Mouse (Mus musculus) fat pad, adult 2 months (tissue): ENCODE measurements around the gene Phex.

Experiments used
- DNase-seq: peaks from one replicate; pipeline ENCODE4 v3.0.0-alpha.2; 2011; ENCODE audit warnings: low read depth, low spot score; ENCODE audit errors: extremely low read depth

The Phex gene

DNA sequence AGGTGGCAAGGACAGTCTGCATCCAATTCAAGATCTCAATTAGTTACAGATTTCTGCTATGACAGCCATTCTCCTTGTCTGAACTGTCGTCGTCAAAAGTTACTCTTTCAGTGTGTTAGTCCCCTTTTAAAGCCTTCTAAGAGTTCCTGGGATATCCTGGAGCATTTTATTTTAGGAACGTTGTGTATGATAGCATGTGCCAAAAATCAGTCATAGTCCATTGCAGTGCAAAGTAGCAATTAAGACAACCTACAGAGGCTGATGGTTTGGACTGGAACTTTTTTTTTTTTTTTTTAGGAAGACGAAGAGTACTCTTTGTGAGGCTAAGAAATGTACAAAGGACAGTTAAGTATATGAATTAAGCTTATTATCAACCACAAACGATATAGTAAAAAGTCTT is at the start of gene Phex:
TSS of gene Phex (minus strand) at position 101 of the 400 bp plus-strand sequence.
- no peak for DNase-seq

DNA sequence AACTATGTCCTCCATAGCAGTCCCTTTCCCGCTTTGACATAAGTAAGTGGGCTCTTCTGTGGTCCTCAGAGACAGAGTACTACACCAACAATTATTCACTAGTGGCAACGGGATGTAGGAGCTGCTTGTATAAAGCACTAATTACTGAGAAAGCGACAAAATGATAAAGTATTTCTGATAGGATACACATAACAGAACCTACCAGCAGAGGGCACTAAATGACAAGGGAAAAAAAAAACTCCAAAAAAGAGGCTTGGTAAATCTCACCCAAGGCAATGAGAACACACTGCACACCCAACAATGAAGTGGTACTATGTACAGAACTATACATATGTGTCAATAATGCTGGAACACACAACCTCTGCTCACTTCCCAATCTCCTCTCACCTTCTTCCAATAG is 47.6 kb upstream of the Phex start:
- DNase-seq, result no peak

DNA sequence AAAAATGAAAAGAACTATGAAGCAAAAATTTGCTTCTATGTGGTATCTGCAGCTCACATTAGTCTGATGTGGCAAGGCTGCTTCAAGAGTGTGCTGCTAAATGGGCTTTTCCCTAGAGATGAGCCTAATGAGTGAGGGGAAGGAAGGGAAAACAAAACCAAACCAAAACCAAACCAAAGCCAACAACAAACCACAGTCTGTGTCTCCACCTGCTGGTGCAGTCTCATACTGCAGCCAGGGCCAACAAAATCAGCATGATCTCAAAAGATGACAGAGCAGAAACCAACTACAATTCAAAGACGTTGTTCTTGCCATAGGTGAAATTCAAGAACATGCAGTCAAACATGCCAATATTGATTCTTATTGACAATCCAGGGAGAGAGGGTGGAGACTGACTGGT is 39.3 kb upstream of the Phex start:
- DNase-seq, result no peak

DNA sequence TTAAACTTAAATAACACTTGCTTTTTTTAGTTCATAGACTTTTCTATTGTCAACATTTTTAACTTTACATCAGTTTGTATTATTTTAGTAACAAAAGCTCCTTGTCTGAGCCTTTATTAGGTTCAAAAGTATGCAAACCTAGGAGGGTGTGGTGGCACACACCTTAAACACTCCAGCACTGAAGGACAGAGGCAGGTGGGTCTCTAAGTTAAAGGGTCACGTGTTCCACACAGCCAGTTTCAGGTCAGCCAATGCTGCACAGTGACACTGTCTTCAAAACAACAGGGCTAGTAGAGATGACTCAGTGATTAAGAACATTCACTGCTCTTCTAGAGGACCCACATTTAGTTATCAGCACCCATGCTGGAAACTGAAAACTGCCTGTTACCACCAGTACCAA is 33.9 kb upstream of the Phex start:
- no peak for DNase-seq

DNA sequence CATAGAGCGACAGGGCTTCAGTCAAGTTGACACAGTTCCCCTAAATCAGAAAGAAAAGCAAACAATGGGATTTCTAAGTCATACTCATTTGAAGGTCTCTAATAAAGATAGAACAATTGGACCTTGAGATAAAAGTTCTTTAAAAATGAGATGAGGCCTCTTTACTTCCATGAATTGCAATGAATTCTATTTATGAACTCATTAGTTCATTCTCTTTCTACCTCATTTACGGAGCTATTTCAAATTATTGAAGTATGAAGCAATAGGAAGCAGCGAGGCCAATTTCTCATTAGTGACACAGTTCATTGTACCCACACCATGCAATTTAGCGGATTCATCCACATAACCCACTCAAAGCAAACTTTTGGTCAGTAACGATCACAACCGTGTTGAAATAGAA is 32.3 kb upstream of the Phex start:
- no peak for DNase-seq

DNA sequence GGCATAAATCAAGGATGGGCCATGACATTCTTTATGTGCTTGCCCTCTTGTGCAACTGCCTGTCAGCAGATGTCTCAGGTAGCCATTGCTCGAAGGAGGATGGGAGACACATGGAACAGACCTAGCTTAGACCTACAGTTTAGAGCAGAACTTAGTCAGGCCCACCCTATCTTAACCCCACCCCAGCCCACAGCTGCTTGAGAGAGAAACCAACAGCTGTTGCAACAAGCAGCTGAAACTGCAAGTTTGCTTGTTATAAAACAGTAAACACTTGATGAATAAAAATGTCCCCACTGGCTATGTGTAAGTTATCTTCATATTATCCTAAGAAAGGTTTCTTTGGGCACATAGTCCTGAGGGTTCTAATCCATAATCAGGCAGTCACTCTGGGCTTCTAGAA is 19.7 kb upstream of the Phex start:
- DNase-seq, result no peak

DNA sequence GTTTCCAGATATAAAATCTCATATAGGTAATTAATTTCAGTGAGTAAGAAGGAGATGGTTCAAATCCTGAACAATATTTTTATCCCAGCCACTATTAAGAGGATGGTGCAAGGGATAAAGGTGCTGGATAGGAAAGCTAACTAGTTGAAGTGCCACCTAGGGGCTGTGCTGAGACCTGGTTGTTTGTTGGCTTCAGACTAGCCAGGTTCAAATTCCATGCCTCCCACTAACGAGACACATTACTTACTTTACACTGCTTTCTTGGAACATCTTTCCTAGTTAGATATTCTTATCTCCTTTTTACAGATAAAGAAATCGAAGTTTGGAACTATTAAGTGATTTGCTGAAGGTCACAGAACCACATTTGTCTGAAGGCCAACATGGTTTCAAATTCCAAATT is 4.3 kb upstream of the Phex start:
- DNase-seq, result no peak

DNA sequence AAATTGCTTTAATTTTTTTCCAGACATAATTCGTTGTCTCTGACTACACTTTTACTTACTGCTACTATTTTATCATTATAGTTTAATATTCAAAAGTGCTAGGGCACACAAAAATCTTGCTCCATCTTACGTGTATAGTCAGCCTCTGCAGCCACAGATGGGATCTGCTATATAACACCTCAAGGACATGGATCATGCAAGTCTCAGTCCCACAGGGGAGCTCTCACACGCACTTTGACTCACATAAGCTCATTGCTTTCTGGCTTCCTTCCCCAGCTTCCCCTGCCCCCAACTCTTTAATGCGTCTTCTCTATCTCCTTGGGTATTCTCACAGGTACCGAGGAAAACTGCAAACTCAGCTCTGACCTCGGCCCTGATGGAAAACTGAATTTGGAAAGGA is 10.2 kb downstream of the Phex start:
- DNase-seq, result no peak

DNA sequence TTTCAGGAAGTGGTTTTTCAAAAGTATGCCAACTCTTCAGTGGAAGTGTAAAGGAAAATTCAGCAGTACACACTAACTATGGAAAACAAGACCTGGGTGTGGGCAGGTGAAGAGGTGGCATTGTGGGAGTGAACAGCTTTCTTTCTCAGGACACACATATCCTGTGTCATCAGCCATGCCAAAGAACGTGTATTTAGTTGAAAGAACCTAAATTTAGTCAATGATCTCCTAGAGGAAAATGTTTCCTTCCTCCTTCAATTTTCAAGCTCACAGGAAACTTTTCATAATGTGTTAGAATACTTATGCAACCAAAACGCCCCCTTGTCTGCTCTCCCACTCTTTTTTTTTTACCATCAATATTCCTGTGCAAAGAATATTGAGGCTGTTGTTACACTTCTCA is 23.9 kb downstream of the Phex start:
- DNase-seq, result no peak

DNA sequence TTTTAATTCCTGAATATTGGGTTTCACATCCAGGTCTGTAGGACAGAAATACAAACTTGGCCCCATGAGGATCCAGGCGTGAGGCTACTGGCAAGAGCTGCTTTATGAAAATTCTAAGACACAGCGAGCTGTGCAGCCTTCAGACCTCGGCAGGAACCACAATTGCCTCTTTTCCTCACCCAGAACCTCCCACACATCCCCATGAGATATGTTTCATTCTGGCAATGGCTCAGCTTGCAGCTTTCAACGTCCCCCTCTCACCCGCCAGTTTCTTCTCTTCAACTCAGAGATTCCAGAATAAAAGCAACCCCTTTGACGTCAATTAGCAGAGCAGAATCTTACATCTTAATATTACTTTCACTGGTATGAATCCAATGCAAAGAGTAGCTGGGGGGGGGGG is 25.0 kb downstream of the Phex start:
- DNase-seq, result no peak

DNA sequence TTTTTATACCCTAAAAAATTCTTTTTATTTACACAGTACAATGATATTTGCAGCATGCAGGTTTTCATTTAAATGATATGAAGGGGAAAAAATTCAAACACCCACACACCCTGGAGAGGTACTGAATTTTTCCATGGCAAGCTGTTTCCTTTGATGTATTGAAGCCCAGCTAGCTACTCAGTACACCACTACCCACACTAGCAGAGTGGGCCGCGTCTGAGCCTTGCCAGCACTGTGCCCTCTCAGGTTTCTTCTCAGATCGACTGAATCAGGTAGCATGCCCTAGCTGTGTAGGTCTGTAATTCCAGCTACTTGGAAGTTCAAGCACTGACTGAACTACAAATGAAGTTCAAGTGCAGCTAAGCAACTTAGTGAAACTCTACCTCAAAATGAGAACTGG is 26.7 kb downstream of the Phex start:
- DNase-seq, result no peak

DNA sequence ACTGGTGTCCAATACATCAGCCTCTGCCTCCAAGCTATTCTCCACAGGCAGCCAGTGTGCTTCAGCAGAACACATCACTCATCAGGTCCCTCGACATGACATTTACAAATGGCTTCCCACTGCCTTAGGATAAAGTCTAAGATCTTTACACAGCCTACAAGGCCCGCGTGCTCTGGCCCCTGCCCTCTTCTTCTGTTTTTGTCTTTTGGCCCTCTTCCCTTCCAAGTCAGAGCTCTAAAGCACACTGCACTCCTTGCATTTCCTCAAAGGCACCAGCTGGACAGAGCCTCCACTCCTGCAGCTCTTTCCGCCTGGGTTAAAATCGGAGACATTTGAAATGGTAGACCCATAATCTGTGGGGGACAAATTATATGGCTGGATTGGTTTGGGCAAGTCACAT is 28.1 kb downstream of the Phex start:
- no peak for DNase-seq

DNA sequence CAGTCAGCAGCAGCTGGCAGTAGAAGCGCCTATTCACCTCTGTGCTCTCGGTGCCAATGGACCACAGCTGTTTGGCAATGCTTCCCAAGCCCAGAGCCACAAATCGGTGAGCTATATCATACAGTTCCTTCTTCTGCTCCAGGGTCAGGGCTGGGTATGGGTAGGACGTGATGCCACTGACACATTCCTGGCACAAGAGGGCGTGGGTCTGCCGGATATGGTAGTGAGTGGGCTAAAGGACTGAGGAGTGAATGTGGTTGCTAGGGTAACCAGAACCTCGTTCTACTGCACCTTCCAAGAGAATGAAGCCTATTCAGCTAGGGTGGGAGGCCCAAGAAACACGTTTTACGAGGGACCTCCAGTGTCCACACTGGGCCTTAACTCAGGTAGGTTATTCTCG is 36.3 kb downstream of the Phex start:
- peak; percentile 3 for DNase-seq

DNA sequence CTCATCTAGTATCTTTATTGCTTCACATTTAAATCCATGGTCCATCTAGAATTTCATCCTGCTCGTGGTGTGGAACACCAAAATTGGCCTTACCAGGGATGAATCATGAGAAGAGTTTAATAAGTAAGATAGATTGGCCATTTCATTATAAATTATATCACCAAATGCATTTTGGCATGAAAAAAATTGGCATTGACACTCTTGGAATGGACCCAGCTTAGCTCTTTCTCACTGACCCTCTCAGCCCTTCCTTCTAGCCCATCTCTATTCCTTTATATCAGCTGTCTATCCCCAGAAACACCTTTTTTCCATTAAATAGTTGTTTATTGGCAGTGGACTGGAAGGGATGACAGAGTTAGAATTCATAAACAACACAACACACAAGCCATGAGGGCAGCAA is 37.7 kb downstream of the Phex start:
- no peak for DNase-seq

DNA sequence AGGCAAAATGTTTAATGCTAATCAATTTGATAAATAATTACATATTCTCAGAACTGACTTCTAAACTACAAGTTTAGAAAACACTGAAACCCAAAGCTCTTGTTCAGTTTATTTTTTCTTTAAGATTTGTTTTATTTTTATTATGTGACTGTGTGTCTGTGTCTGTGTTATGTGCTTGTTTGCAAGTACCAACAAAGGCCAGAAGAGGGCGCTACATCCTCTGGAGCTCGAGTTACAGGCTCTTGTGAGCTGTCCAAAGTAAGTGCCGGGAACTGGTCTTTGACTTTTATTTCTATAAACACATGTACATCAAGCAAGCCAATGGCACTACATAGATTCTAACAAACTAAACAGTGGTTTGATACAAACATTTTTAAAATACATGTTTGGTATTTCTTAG is 41.2 kb downstream of the Phex start:
- no peak for DNase-seq

DNA sequence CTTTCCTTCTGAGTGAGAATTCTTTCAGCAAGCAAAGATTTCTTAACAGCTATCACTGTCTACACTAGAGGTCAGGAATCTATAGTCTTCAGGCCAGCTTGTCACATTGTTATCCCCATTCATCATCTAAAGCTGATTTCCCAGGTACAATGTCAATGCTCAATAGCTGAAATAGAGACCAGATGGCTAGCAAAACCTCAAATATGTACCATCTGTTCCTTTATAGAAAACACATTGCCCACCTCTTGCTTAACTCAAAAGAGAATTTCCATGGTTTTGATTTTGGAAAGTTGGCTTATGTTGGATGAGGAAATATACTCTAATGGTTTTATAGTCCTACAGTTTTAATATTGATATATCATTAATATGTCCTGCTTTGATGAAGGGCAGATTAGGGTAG is 45.9 kb downstream of the Phex start:
- no peak for DNase-seq

DNA sequence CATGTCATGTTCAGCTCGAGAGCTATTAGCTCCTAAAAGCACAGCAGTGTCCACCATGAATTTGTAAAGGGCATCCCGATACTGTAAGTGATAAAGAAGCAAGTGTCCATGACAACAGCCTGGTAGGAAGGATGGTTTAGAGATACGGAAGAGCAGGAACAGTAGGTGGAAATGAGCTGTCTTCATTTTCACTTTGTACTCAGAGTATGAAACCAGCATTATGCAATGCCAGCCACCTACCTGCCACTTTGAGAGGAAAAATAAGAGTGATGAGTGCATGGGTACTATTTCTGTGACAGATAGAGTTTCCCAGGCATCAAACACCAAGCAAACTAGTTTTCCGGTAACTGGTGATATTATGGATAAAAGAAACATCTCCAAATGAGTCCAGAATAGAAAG is 59.6 kb downstream of the Phex start:
- DNase-seq, result no peak

DNA sequence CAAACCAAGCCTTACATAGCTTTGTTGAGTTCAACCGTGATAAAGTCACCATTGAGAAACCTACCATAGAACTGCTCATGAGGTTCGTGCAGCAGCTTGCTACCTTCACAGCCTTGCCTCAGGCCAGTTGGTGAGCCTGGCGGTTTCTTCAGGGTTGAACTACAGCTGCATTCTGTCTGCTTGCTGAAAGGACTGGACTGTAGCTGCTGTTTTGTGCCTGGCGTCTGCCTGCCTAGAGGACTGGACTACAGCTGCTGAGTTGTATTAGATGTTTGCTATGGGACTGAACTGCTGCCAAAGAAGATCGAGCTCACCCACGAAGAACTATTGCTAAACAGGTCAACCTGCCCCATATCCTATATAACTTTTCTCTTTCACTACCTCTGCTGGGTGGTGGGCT is 68.9 kb downstream of the Phex start:
- no peak for DNase-seq

DNA sequence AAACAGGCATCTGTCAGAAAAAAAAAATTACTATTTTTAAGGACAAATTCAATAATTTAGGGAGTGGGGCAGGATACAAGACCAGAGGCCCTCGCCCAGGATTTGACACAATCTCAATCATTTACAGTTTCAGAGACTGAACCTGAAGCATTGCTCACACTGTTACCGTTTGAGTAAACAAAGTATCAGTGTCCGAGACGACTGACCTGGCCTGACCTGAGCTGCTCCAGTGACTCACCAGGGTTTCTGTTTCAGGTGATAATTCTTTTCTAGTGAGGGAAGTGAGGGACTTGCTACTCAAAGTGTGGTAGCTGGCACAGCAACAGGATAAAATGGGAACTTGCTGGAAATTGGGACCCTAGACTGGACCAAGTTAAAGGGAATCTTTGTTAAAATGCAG is 80.4 kb downstream of the Phex start:
- no peak for DNase-seq

DNA sequence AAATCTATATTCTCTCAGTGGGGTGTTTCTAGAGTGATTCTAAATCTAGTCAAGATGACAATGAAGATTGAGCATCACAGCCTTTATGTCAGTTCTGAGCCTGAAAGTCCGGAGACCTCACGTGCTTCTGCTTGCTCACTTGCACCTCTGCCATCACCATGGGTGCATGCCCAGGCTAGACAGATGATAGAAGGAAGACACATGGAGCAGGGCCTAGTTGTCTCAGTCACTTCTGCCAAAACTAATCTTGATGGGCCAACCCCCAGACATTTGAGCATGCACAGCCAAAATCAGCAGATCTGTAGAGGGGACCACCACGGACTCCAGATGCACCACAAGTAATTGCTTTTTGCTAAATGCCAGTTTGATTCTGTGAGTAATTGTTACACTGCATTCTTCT is 85.3 kb downstream of the Phex start:
- no peak for DNase-seq

DNA sequence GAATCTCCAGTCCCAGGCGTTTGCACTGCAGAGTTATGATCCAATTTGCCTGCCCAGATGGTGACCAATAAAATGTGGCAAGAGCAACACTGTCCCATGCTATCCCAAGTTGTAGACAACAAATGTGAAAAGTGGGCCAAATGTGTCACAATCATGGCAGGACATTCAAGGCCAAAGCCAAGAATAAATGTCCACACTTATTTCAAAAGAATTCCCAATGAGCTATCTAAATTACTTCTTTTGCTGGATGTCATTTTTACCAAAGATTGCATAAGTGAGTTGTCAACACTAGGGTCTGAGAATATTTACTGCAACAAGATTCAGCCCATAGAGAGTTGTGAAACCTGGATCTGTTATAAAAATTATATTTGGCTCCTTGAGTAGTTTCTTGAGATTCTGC is 86.7 kb downstream of the Phex start:
- DNase-seq, result peak; percentile 36

DNA sequence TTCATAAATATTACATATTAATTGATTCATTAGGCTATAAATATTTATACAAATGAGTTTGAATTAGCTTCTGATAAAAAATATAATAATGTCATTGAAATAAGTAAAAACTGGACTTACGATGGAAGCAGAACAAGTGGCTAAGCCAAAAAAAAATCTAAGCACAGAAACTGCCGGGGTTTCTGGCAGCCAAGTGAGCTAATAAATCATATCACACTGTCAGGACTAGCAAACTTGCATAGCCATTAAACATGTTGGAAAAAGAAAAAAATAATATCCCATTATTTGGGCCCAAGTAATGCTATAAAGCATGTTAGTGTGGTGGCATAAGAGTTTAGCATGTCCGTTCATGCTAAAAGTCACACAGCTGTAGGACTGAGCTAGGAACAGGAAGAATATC is 87.4 kb downstream of the Phex start:
- DNase-seq, result no peak

DNA sequence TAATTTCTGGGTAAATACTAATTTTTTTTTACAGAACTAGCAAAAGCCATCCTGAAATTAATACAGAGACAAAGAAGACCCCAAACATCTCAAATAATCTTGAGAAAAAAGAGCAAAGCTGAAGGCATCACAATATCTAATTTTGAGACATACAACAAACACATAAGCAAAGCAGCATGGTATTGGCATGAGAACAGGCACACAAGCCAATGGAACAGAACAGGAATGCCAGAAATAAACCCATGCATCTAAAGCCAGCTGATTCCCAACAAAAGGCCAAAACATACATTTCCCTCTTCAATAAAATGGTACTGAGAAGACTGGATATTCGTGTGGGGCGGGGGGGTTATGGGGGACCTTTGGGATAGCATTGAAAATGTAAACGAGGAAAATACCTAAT is 90.7 kb downstream of the Phex start:
- no peak for DNase-seq

DNA sequence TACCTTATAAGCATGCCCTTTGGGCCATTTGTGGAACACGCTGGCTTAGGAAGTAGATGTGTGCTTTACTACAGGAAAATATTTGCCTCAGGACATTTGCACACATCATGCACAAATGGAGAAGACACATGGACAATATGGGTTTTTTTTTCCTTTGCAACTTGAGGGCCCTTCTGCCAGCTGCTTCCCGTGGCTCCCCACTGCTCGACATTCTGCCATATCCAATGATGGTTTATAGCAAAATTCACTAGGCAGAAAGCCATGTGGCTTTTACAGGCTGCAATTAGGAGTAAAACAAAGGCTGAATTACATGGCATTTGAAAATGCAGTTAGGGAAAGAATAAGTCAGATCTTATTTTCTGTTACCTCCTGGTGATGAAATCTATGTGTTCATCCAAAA is 104.8 kb downstream of the Phex start:
- DNase-seq, result no peak
